Mouse (Mus musculus) gastrocnemius, adult 18-20 months (tissue): ENCODE measurements around the gene OR5BS1P. TPM values are rescaled to one million over a fixed set of nuclear protein-coding genes. Genes with fewer than 3 reads are reported as not detected.
A peak's percentile ranks its signal among the peaks of the same experiment; 100 is the strongest.
"Not testable (repeated sequence)": the region's sequence is repeated elsewhere in the genome, so short reads cannot be mapped to it uniquely, and the experiment has no call there.

Experiments
- DNase-seq: peaks from one replicate; pipeline ENCODE4 v3.0.0; 2021; ENCODE audit warnings: low spot score
- microRNA-seq: library from miRNA; unstranded; fragments of <30 nt; microRNA quantifications from one replicate; pipeline ENCODE4 v1.2.0, GENCODE M21; 2021
- total RNA-seq, 2 experiments: library from RNA; stranded (reverse); gene quantifications; 2 replicates each; pipeline ENCODE4 v1.2.3; 2021

Gene OR5BS1P
- total RNA-seq, 2 experiments from 2014 or later = not detected

DNA sequence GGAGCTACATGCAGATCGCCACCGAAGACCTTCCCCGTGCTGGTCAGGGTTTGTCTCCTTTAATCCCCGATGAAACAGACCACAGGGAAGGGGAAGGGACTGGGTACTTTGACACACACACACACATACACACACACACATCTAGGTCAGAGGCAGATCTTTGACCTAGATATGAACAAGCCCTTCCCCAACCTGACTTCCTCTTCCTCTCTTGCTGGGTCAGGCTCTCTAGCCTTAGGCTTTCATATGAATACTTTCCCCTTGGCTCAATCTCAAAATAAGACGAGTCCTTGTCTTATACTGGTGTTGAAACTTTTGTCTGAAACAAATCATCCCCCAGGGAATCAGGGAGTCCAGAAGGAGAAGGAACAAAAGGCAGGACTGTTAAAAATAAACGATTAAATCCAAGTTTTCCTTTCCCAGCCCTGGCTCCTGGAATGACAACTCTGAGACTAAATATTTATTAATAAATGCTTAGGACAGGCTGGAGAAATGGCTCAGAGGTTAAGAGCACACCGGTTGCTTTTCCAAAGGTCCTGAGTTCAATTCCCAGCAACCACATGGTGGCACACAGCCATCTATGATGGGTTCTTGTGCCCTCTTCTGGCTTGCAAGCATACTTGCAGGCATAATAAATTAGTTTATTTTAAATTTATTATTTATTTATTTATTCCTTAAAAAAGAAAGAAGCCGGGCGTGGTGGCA, 36.7 kb downstream of the OR5BS1P start:
- DNase-seq = no peak

DNA sequence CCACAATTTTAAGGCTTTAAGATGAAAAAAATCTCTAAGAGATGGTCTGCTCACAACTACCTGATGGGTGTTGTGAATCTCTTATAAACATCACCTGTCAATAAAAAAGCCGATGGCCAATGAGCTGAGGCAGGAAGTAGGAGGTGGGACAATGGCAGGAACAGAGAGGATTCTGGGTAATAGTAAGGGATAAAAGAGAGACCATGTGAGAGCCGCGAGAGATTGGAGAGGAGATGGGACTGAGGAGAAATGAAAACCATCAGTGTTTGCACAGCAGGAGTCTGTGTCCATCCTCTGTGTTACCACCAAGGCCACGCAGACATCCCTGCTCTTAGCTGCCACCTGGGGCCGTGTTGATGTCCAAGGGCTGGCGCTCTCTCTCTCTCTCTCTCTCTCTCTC, 37.6 kb downstream of the OR5BS1P start:
- no peak for DNase-seq

DNA sequence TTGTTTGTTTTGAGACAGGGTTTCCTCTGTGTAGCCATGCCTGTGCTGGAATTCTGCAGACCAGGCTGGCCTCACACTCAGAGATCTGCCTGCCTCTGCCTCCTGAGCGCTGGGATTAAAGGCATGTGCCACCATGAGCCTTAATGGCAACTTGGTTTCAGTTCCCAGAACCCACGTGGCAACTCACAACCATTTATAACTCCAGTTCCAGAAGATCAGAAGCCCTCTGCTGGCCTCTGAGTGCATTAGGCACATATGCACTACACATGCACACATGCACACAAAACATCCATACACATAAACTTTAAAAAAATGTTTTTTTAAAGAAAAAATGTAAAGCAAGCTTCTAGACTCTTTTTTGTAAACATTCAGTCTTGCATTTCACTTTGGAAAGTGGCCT, 39.7 kb downstream of the OR5BS1P start:
- DNase-seq = no peak

DNA sequence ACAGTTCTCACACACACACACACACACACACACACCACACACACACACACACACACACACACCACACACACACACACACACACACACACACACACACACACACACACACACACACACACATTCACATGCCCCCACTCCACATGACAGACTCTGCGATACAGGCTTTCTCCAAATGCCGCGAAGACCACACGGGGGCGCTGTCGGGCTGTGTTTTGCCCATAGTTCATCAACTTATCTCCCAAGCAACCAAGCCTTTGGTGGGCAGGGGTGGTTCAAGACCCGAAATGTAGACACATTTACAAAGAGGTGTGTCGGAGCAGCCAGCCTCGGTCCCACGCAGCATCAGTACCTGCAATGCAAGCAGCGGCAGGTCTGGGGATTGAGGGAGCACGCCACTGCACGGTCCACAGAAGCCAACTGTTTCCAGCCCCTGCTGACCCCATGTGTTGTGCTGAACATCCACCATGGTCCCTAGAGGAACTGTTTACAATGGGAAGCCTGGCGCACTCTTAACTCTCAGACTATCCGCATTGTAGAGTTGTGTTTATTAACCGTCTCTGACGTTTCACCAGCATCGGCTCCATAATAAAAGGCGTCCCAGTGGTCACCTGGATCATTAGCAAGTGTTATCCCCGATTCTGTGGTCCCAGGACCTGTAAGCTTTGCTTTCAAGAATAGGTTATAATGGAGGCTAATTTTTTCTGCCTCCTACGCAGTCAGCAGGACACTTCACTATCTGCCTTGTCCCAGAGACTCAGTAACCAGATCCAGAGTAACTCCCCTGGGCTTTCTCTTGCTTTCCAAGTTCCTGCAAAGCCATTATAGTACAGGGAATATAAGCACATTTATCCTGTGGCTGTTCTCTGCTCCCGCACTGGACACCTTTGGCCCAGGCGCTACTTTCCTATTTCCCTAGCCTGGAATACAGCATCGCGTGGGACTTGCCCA, 41.0 kb downstream of the OR5BS1P start:
- DNase-seq = peak; percentile 73

DNA sequence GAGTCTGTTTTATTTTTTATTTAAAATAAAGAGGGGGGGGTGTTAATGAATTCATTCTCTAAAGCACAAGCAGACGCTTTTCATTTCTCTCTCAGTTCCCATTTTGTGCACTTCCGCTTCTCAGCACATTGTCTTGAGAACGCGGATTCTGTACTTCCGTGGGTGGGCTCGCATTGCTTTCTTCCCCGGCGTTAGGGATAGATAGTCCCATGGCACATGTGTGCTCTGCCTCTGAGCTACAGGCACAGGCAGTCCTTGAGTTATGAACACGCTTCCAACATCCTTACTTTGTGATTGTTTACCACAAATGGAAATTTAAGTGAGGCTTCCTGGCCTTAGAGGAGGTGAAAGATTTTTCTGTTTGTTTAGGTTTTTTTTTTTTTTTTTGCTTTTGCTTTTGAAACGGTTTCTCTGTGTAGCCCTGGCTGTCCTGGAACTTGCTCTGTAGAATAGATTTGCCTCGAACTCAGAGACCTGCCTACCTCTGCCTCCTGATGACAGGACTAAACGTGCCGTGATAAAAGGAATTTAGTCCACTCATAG, 41.8 kb downstream of the OR5BS1P start:
- DNase-seq = no peak

DNA sequence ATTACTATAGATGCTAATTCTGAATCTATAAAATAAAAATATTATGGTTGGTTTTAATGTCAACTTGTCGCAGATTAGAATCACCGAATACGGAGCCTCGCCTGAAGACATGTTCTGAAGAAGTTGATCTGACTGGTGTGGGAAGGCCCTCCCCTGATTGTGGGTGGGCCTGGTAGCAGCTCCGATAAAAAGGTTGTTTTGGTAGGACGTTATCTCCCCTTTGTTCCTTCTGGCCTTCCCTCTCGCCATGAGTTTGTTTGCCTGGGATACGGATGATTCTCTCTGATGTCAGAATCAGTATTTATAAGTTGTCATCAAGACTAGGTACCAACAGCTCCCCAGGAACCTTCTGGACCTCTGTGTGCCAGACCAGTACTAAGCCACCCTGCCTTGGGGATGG, 42.5 kb downstream of the OR5BS1P start:
- DNase-seq = no peak

DNA sequence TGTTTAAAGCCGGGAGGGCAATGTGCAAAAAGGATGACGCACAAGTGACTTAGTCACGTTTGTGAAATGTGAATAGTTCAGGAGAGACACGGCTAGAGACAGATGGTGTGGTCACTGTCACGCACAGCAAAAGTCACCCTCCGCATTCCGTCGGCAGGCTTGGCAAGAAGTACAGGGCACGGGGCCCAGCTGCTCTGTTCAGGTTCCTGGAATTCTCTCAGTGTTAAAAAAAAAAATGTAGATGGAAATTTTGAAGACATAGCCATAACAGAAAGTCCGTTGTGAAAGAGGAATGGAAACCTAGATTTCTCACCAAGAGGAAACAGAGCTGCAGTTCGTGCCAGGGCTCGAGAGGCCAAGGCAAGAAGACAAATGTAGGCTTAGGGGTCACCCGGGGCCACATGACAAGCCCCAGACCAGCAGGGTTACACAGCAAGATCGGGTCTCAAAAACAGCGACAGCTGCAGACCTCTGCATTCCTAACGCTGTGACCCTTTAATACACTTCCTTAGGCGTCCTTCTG, 43.2 kb downstream of the OR5BS1P start:
- DNase-seq = peak; percentile 48

DNA sequence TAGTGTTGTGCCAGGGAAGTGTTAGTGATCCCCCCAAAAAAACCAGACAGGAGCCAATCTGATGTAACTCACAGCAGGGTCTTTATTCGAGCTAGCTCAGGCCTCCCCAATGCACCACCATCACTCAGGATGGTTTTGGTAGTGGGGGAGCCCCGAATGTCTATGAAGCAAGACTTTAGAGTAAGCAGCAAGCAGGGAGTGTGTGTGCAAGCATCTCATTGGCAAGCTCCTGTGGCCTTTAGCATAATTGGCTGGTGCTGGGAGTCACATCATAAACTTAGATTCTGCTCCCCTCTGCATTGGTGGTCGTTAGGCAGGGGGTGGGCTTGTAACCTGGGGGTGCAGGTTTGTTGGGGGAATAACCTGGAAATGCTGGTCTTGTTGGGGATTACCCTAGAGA, 44.0 kb downstream of the OR5BS1P start:
- not testable (repeated sequence) for DNase-seq

DNA sequence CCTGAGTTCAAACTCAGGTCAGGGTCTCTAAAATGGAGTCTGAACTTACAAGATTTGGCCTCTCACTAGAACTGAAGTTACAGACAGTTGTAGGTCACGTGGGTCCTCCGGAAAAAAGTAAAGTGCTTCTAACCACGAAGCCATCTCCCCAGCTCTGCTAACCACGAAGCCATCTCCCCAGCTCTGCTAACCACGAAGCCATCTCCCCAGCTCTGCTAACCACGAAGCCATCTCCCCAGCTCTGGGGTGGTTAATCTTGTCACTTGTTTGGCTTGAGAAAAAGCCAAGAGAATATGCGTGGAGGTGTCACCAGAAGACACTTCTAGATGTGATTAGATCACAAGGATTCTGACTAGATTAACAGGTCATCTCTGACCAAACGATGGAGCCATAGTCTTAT, 44.5 kb downstream of the OR5BS1P start:
- no peak for DNase-seq

DNA sequence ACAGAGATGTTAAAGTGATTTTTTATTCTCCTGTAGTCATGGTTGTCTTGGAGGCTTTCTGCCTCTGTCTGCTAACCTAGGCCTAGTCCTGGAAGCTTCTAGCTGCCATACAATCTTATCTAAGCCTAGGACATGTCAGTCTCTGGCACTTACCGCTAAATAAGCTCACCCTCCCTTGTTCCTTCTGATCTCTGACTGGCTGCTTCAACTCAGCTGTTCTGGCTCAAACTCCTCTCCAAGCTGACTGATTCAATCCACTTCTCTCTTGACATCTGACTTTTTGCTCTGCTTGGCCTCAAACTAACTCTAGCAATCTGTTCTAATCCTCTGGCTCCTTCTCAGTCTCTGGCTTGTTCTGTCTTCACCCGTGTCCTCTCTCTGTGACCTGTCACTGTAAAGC, 45.1 kb downstream of the OR5BS1P start:
- not testable (repeated sequence) for DNase-seq

DNA sequence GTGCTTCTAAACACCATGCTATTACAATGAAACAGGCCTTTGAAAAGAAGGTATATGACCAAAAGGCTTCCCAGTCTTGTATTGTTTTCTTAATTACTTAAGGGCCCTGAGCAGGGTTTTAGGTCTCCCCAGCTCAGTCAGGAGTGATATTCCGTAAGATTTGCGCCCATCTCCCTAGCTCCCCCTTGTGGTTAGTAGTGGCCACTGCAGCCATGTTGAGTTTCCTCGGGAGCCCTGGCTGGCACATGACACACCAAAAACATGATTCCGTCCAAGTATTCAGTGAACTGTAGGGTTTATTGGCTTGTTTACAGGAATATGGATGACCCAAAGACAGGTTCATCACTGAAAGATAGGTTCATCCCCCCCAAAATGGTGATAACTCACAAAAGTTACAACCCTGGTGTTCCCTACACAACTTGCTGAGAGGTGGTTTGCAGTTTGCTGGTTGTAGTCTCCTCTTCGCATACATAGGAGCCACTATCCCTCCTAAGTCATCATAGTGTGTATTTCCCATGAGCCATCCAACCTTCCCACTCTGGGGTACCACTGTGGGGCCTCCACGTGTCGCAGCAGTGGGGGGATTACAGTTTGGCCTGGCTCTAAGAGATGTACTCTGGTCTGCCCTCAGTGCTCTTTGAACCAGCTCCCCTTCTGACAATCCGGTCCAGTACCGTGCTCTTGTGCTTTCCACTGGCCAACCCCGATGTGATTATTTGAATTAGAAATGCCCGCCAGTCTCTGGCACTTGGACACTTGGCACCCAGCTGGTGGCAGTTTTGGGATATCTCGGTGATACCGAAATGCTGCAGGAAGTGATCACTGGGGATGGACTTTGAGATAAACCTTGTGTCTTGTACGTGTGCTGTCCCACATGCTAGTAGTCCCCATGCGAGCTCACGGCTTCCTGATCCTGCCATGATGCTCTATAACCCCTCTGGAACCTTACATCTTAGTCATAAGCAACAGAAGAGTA, 48.0 kb downstream of the OR5BS1P start:
- peak; percentile 66 for DNase-seq

DNA sequence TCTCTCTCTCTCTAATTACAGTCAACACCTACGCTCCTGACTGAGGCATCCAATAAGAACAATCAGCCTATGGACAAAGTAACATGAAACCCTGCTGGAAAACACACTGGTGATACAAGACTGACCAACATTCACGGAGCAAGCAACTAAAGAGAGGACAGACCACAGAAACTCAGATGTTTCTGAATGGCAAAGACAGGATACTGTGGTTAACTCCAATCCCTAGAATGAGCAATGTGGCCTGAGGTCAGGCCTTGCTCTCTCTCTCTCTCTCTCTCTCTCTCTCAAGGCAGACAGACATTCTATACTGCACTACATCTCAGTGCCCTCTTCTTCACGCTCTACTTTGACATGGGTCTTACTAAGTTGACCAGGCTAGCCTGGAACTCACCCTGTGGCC, 51.5 kb downstream of the OR5BS1P start:
- no peak for DNase-seq

DNA sequence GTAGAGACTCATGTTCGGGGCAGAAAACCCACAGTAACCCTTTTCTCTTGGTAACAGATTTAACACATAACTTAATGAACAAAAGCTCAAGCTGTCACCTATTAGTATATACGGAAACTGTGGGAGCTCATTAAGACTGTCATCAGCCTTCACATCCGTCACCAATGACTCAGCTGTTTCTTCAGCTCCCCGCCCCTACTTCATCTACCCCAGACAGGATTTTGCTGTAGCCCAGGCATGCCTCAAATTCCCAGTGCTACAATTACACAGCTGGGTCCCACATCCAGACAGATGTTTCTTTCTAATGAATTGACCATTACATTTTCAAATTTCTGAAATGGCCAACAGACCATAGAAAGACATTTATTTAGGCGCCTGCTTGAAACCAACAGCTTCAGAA, 56.4 kb downstream of the OR5BS1P start:
- no peak for DNase-seq

DNA sequence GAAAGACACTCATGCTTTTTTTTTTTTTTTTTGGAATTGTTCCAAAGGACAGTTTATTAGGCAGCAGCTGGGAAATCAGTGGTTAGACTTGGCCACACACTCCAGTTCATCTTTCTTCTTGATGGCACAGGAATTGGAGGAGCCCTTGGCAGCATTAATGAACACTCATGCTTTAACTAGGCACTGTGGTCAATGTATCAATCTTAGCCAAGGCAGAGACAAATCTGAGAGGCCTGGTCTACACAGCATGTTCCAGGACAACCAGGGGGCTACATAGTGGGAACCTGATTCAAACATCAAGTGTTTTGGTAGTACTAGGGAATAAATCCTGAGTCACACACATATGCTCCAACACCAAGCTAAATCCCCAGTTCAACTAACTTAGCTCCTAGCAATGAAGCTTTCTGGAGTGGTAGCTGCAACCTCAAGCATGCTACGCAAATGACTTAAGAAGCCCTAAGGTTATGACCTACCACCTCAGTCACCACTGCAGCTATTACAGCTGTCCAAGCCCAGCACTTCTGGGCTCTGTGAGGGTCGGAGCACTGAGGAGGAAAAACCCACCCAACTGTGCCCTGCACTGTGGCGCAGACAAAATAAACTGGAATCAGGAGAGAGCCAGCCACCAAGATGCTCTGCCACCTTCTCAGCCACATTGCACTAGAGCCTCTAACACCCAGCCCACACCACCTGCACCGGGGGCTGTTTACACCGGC, 57.5 kb downstream of the OR5BS1P start:
- DNase-seq = no peak

DNA sequence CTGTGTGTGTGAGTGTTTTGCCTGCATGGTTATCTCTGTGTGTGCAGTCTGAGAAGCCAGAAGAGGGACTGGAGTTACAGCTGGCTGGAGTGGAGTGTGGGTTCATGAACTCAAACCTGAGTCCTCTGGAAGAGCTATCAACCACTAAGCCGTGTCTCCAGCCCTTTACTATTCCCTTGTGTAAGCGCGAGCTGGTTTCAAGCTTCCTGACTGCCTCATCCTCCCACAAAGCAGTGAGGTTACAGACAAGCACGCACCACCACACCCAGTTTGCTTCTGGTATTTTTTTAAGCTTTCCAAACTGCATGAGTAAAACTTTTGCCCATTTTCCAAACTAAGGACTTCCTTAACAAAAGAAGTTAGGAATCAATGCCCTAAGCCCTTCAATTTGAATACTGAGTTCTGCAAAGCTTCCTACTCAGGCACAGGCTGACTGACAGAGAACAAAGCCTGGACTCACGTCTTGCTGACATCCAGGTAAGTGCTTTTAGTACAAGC, 58.4 kb downstream of the OR5BS1P start:
- DNase-seq = no peak

Small RNA genes lying within 50 kb of the gene (microRNA-seq; reads per million reads assigned to microRNA genes)
- gene Mir1291 = 10.6 reads per million, percentile 25 among the genes with 10 or more reads in this experiment

Other genes with a start within 250 kb of the OR5BS1P start
- not detected for gene Gm44579, start 248.9 kb upstream of the OR5BS1P start, total RNA-seq
- gene Olfr287, start 248.8 kb upstream of the OR5BS1P start, total RNA-seq = not detected
- not detected for gene Olfr286, start 235.4 kb upstream of the OR5BS1P start, total RNA-seq
- not detected for gene H1fnt, start 212.6 kb upstream of the OR5BS1P start, total RNA-seq
- 10 to 100 TPM in 1 of 2 experiments, 1 to 10 TPM in 1; 9.5 to 14.4 TPM for gene Zfp641, start 173.7 kb upstream of the OR5BS1P start, total RNA-seq
- not detected for gene Olfr285, start 152.5 kb upstream of the OR5BS1P start, total RNA-seq
- not detected for gene Olfr284, start 128.9 kb upstream of the OR5BS1P start, total RNA-seq
- gene Olfr283, start 89.0 kb upstream of the OR5BS1P start, total RNA-seq = not detected
- not detected for gene Olfr282, start 38.7 kb upstream of the OR5BS1P start, total RNA-seq
- gene Olfr281, start 17.3 kb upstream of the OR5BS1P start, total RNA-seq = not detected
- gene Lalba, start 12.8 kb downstream of the OR5BS1P start, total RNA-seq = not detected
- not detected for gene Olfr279, start 22.5 kb downstream of the OR5BS1P start, total RNA-seq
- gene Kansl2, start 64.4 kb downstream of the OR5BS1P start, total RNA-seq = 10 to 100 TPM; 60.8 to 60.9 TPM
- gene Ccnt1, start 101.0 kb downstream of the OR5BS1P start, total RNA-seq = 10 to 100 TPM; 21.1 to 24.3 TPM
- under 1 TPM in 1 of 2 experiments, not detected in 1; 0.91 TPM for gene 4930415O20Rik, start 101.1 kb downstream of the OR5BS1P start, total RNA-seq
- 10 to 100 TPM; 14.3 to 17.9 TPM for gene Adcy6, start 140.2 kb downstream of the OR5BS1P start, total RNA-seq
- gene Cacnb3, start 160.9 kb downstream of the OR5BS1P start, total RNA-seq = under 1 TPM; 0.64 to 0.85 TPM
- 10 to 100 TPM; 65.7 to 83.1 TPM for gene Ddx23, start 193.0 kb downstream of the OR5BS1P start, total RNA-seq
- 1 to 10 TPM; 2.8 to 3.2 TPM for gene Rnd1, start 207.6 kb downstream of the OR5BS1P start, total RNA-seq
- gene Ccdc65, start 238.3 kb downstream of the OR5BS1P start, total RNA-seq = not detected